Mouse (Mus musculus) brain, embryonic 14.5 days (tissue): ENCODE data around the gene Dgki. TPM values are rescaled to one million over a fixed set of nuclear protein-coding genes. Genes with fewer than 3 reads are reported as not detected.

Source experiments
- DNase-seq: peaks from one replicate; pipeline ENCODE4 v3.0.0-alpha.2; 2011; ENCODE audit warnings: low read depth
- CTCF ChIP-seq: fragments of 200-500 bp; IDR thresholded peaks from 2 replicates; pipeline ENCODE4 v1.5.1; 2012; ENCODE audit warnings: inconsistent platforms, mild to moderate bottlenecking, moderate library complexity, borderline replicate concordance; ENCODE audit not compliant: insufficient read depth, insufficient read length; ENCODE audit errors: extremely low read depth
- POLR2A ChIP-seq: fragments of 200-500 bp; IDR thresholded peaks from 2 replicates; pipeline ENCODE4 v1.6.1; 2012; ENCODE audit warnings: mild to moderate bottlenecking, inconsistent platforms, borderline replicate concordance; ENCODE audit not compliant: poor library complexity, insufficient read depth, insufficient read length, severe bottlenecking; ENCODE audit errors: extremely low read depth
- polyA plus RNA-seq: library from polyadenylated mRNA; depleted of rRNA; stranded (reverse); fragments of >200 nt; gene quantifications from 2 replicates; pipeline ENCODE4 v1.2.3, GENCODE M21; 2012

Dgki gene
- polyA plus RNA-seq, 1 experiment = 6.5 TPM

DNA sequence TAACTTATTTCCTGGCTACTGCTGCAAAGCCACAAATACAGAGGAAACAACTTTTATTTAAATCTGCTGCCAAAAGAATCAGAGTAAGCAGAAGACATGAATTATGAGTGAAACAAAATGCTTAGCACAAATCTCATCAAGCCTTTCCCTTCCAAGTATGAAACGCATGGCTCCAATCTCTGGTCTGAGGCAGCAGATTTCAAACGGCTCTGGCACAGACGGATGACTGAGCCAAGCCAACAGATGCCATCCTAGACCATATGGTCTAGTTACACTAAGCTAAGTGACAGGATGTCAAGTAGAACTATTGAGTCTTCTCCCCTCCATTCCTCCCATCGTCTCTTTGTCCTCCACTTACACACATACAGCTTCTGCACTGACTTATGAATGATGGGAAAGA lies 373.5 kb downstream of the Dgki start:
- DNase-seq = peak; percentile 93

DNA sequence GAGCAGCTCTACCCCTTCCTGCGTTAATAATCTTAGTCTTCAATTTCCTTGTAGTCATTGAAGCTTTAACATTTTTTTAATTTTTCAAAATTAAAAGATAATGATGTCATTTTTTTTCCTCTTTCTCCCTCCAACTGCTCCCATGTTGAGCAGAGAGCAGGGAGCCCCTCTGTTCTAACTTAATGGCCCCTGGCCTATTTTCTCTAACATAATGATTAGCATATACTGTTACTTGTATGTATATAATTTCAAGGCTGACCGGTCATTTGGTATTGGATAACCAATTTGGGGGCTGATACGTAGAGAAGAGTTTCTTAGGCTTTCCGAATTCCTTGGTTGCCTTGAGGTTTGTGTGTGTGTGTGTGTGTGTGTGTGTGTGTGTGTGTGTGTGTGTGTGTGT lies 378.0 kb downstream of the Dgki start:
- DNase-seq = no peak
- no peak for TF ChIP-seq POLR2A
- TF ChIP-seq CTCF = no peak

More for the DNA sequence above, 373.5 kb downstream of the Dgki start:
- TF ChIP-seq POLR2A (no peak), CTCF (no peak)

- no peak for TF ChIP-seq CTCF
- no peak for TF ChIP-seq POLR2A
Measured at GRCm38 (mm10) chr6:36911586-36911985, 388.4 kb downstream of the Dgki start.

GRCm38 (mm10) chr6:36907191-36907590 lies 392.8 kb downstream of the Dgki start:
- DNase-seq = no peak
- TF ChIP-seq POLR2A (no peak), CTCF (no peak)

More at GRCm38 (mm10) chr6:36911586-36911985, 388.4 kb downstream of the Dgki start:
- DNase-seq = peak; percentile 50

DNA sequence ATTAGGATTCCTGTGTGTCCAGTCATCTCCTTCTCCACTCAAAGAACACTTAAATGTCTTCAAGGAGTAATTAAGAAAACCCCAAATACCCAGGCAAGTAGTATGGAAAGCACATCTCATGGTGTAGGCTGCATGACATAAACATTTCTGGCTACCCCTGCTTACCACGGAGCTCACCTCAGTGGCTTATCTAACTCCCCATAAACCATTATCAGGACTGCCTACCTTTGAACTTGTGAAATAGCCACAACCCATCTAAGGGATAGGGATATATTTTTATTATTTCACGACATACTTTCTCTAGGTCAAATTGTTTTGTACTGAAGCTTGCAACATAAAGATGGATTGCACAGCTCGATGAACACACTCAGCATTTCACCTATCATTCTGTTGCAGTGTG lies 394.0 kb downstream of the Dgki start:
- TF ChIP-seq CTCF (no peak), POLR2A (no peak)

GRCm38 (mm10) chr6:36904911-36905310 lies 395.1 kb downstream of the Dgki start:
- TF ChIP-seq POLR2A = no peak
- TF ChIP-seq CTCF = no peak
- DNase-seq = no peak

More for the DNA sequence above, 394.0 kb downstream of the Dgki start:
- no peak for DNase-seq

GRCm38 (mm10) chr6:36903821-36904220 lies 396.2 kb downstream of the Dgki start:
- DNase-seq = peak; percentile 86
- TF ChIP-seq CTCF = peak; percentile 58; the same call in 1 of the 2 replicates
- no peak for TF ChIP-seq POLR2A

DNA sequence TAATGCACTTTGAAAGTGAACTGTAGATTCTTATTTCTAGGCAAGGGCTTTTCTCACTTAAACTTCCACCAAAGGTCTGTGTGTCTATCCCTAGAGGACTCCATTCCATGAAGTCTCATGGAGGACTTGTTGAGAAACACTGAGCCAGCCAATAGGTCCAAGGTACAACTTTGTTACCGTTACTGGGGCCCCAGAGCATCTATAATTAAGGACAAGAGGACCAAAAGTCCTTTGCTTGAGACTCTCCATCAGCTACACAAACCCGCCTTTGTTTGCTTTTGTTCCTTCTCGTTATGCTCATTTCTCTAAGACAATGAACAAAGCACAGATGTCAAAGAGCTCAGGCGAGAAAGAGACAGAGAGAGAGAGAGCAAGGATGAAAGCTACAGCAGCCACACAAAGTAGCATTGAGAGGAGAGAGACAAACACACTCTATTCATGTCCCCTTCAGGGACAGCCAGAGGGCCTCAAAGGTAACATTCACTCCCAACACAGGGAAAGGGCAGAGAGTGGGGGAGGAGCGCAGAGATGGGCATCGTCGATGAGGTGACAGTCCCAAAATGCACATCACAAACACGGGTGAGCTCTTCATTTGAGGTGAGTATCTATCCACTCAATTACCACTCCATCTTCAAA lies 396.7 kb downstream of the Dgki start:
- peak; percentile 60 for DNase-seq

GRCm38 (mm10) chr6:36899872-36900271 lies 400.1 kb downstream of the Dgki start:
- DNase-seq = no peak
- TF ChIP-seq POLR2A (no peak), CTCF (no peak)

More for the DNA sequence above, 396.7 kb downstream of the Dgki start:
- TF ChIP-seq CTCF (no peak), POLR2A (no peak)

DNA sequence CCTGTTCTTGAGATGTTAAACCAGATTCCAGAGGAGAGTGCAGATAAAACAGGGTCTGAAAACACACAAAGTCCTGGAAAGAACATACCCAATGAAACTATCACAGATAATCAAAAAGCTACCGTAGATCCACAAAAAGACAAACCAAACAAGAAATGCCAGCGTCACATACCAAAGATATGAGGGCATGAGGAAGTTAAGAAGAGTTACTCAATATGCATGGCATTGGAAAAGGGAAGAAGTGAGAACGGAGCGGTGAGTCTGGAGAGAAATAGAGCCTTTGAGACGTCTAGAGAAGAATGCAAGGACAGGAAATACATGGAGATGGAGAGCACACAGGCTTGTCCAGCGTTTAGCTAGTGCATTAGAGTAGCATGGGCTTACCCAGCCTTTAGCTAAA lies 401.6 kb downstream of the Dgki start:
- DNase-seq = no peak
- TF ChIP-seq POLR2A (no peak), CTCF (no peak)

DNA sequence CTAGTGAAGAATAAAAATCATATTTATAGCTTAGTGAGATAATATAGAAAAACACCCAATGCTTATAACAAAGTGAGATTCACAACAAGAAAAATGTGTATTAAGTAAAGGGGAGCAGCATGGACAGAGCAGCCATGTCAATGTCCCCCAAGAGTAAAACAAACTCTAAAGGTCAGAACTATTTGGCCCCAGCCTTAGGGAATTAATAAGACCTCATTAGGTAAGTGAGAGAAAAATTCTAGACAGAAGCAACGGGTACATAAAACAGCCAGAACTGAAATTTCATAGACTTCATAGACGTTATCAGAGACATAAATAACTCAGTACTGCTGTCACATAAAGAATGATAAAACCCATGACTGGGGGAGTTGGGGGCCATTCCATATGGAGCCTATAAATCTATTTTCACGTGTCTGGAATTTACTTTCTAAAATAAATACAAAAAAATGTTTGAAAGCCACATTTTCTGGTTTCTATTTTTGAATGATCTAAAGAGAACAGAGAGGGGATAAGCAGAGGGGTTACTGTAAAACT lies 402.3 kb downstream of the Dgki start:
- no peak for DNase-seq
- TF ChIP-seq POLR2A = no peak
- TF ChIP-seq CTCF = no peak

GRCm38 (mm10) chr6:36896656-36897055 lies 403.3 kb downstream of the Dgki start:
- TF ChIP-seq POLR2A (no peak), CTCF (no peak)

GRCm38 (mm10) chr6:36891820-36892219 lies 408.2 kb downstream of the Dgki start:
- DNase-seq = no peak
- no peak for TF ChIP-seq POLR2A
- no peak for TF ChIP-seq CTCF

More at GRCm38 (mm10) chr6:36896656-36897055, 403.3 kb downstream of the Dgki start:
- DNase-seq = no peak

- no peak for DNase-seq
- TF ChIP-seq CTCF = no peak
- no peak for TF ChIP-seq POLR2A
Measured at GRCm38 (mm10) chr6:36890776-36891175, 409.2 kb downstream of the Dgki start.

DNA sequence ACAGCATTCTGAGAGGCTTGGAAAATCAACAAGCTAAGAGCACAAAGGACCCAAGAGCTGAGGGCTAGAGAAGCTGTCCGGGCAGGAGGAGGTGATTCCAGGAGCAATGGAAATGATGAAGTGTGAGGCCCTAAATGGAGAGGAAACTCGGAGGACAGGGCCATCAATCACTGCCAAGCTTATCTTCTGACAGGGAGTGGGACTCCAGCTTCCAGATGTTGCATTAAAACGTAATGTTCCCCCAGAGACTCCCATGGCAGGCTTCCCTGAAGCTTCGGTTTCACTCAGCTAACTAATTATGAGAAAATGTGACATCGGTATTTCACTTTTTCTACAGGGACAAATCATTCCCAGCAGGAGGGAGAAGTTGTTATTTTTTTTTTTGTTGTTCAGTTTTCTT lies 409.7 kb downstream of the Dgki start:
- TF ChIP-seq POLR2A (no peak), CTCF (no peak)
- DNase-seq = peak; percentile 53

- DNase-seq = peak; percentile 63
Measured at GRCm38 (mm10) chr6:36881309-36881708, 418.7 kb downstream of the Dgki start.

More at GRCm38 (mm10) chr6:36881309-36881708, 418.7 kb downstream of the Dgki start:
- TF ChIP-seq CTCF = no peak
- TF ChIP-seq POLR2A = no peak
